8 mouse cellular contexts compared by ENCODE assay signal in the genomic region with DNA sequence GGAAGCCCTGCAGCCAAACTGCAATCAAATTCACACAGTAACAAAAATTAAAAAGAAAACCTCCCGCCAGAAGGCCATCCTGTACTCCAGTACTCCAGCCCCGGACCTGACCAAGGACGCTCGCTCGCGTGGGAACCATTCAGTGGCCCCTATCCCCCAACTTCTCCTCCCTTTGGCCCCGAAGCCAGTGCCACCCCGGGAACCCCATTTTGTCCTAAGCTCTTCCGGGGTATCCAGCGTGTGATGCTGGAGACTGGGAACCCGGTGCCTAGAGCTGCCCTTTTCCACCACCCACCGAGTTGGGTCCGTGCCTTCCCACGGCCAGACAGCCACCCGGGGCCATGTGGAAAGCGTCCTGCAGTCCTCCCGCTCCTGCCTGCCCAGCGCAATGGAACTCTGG. TPM values are rescaled to one million over a fixed set of nuclear protein-coding genes. Genes with fewer than 3 reads are reported as not detected.
DNase-seq lines count a peak whose midpoint lies in the region; ATAC-seq and TF ChIP-seq lines count a peak whose summit lies in the region.
"Not testable (repeated sequence)": the region's sequence is repeated elsewhere in the genome, so short reads cannot be mapped to it uniquely, and the experiment has no call there.

No protein-coding gene starts in this region.

- not testable (repeated sequence) for TF ChIP-seq POLR2A in liver, adult 2 months (IDR thresholded peaks at IDR 0.05; ENCODE audit: extremely low read depth, insufficient read depth, low read length); spleen, adult 2 months (IDR thresholded peaks at IDR 0.05; ENCODE audit: low read depth, low read length)

- H3K4me1 ChIP-seq in forebrain, embryonic 15.5 days; hindbrain, embryonic 11.5 days (replicated peaks; ENCODE audit: control insufficient read depth, insufficient read depth, low read length); liver, adult 2 months (ENCODE audit: control insufficient read depth, insufficient read depth, low read length); midbrain, embryonic 13.5 days (replicated peaks); spleen, adult 2 months (ENCODE audit: control insufficient read depth, insufficient read depth, insufficient read length): not testable (repeated sequence)

- H3K4me3 ChIP-seq in forebrain, embryonic 15.5 days = peak overlapping the region; percentile 48
- peak overlapping the region; percentile 34 for H3K4me3 ChIP-seq in hindbrain, embryonic 11.5 days (ENCODE audit: low read depth, low read length)
- H3K4me3 ChIP-seq in liver, adult 2 months (ENCODE audit: insufficient read depth, low read depth, low read length) = peak overlapping the region; percentile 75
- H3K4me3 ChIP-seq in midbrain, embryonic 13.5 days (replicated peaks) = peak overlapping the region; percentile 49
- peak overlapping the region; percentile 40 for H3K4me3 ChIP-seq in spleen, adult 2 months (ENCODE audit: extremely low read depth, insufficient read depth, insufficient read length)

- not testable (repeated sequence) for H3K9me3 ChIP-seq in forebrain, embryonic 15.5 days; hindbrain, embryonic 11.5 days (ENCODE audit: control insufficient read depth, low read length); midbrain, embryonic 13.5 days

- TF ChIP-seq CTCF in liver, adult 2 months (IDR thresholded peaks at IDR 0.05; ENCODE audit: low read depth, low read length); spleen, adult 2 months (IDR thresholded peaks at IDR 0.05; ENCODE audit: extremely low read depth, insufficient read depth, insufficient read length, insufficient replicate concordance): not testable (repeated sequence)

- H3K27me3 ChIP-seq in forebrain, embryonic 15.5 days; hindbrain, embryonic 11.5 days (ENCODE audit: control insufficient read depth, insufficient read depth, low read length); liver, adult 2 months (ENCODE audit: control insufficient read depth, insufficient read depth, low read length); midbrain, embryonic 13.5 days; spleen, adult 2 months (ENCODE audit: control insufficient read depth, insufficient read depth, low read length): not testable (repeated sequence)

- not testable (repeated sequence) for H3K79me2 ChIP-seq in liver, adult 2 months (ENCODE audit: control insufficient read depth, insufficient read depth, low read length)

- not testable (repeated sequence) for ATAC-seq in forebrain, embryonic 15.5 days (replicated peaks); hindbrain, embryonic 11.5 days (ENCODE audit: low FRiP score); midbrain, embryonic 13.5 days

- peak overlapping the region; percentile 46 for H3K9ac ChIP-seq in forebrain, embryonic 15.5 days (replicated peaks)
- not testable (repeated sequence) for H3K9ac ChIP-seq in hindbrain, embryonic 11.5 days (ENCODE audit: low read depth, low read length)
- 0 out of 2 replicates have a peak overlapping the region, but pooled peaks have one; percentile 54 for H3K9ac ChIP-seq in liver, adult 2 months (ENCODE audit: low read depth, low read length)
- peak overlapping the region; percentile 55; the same call in 1 of the 2 replicates for H3K9ac ChIP-seq in midbrain, embryonic 13.5 days (replicated peaks)

- peak overlapping the region; percentile 43 for H3K4me2 ChIP-seq in forebrain, embryonic 15.5 days (replicated peaks)
- peak overlapping the region; percentile 33; the same call in 1 of the 2 replicates for H3K4me2 ChIP-seq in hindbrain, embryonic 11.5 days (replicated peaks; ENCODE audit: low read depth, low read length)
- peak overlapping the region; percentile 56 for H3K4me2 ChIP-seq in midbrain, embryonic 13.5 days (replicated peaks)

- whole genome bisulfite sequencing in forebrain, embryonic 15.5 days = under 1% methylated on average over 18 of the region's 18 CpGs
- under 1% methylated on average over 16 of the region's 18 CpGs for WGBS in hindbrain, embryonic 11.5 days
- WGBS in liver, adult 2 months = 1% methylated on average over 18 of the region's 18 CpGs
- WGBS in midbrain, embryonic 13.5 days = under 1% methylated on average over 18 of the region's 18 CpGs
- under 1% methylated on average over 18 of the region's 18 CpGs for WGBS in spleen, adult 2 months

- DNase-seq in CD4-positive, CD25-positive, alpha-beta regulatory T cell, adult 2 months (ENCODE audit: low read depth, low spot score) = peak; percentile 8
- DNase-seq in cerebellum, adult 18-20 months = peak; percentile 56 to 59
- peak; percentile 3 for DNase-seq in hindbrain, embryonic 11.5 days (ENCODE audit: low spot score)
- DNase-seq in layer of hippocampus, adult 11-12 months (ENCODE audit: low spot score) = peak; percentile 41
- DNase-seq in liver, adult 2 months (ENCODE audit: extremely low read depth, low read depth, low spot score) = peak; percentile 1
- DNase-seq in spleen, adult 2 months (ENCODE audit: low read depth in 1 of 2, low spot score in 2 of 2) = not testable (repeated sequence)

- H3K27ac ChIP-seq in forebrain, embryonic 15.5 days (replicated peaks); hindbrain, embryonic 11.5 days (ENCODE audit: low read depth, low read length); midbrain, embryonic 13.5 days; spleen, adult 2 months (ENCODE audit: insufficient read depth, low read length): not testable (repeated sequence)
- H3K27ac ChIP-seq in liver, adult 2 months (replicated peaks; ENCODE audit: insufficient read depth, low read depth, low read length) = peak overlapping the region; percentile 60; the same call in 1 of the 2 replicates

- not testable (repeated sequence) for H3K36me3 ChIP-seq in forebrain, embryonic 15.5 days; hindbrain, embryonic 11.5 days (ENCODE audit: control insufficient read depth, insufficient read depth, low read length); liver, adult 2 months (ENCODE audit: control insufficient read depth, insufficient read depth, low read length); midbrain, embryonic 13.5 days; spleen, adult 2 months (ENCODE audit: control insufficient read depth, insufficient read depth, low read length)

RNA-seq across cellular contexts. Expression of a gene that starts 0.4 kb away (rescaled TPM):
- polyA plus RNA-seq in forebrain, embryonic 15.5 days (2015; fragmentation: Nextera tagmentation; extraction: Ambion mirVana) = 14.4 and 14.5 TPM in 2 replicates
- polyA plus RNA-seq in hindbrain, embryonic 11.5 days (2014; fragmentation: Nextera tagmentation; extraction: Ambion mirVana) = 17.0 and 18.8 TPM in 2 replicates
- total RNA-seq in liver, adult 2 months (2014; rRNA removed) = 8.9 and 12.6 TPM in 2 replicates
- polyA plus RNA-seq in liver, adult 2 months (2012; rRNA removed) = 0.80 and 0.97 TPM in 2 replicates
- polyA plus RNA-seq in midbrain, embryonic 13.5 days (2015; fragmentation: Nextera tagmentation; extraction: Ambion mirVana) = 11.9 and 13.6 TPM in 2 replicates
- 0.58 and 0.78 TPM in 2 replicates for polyA plus RNA-seq in spleen, adult 2 months (2012; rRNA removed)

RNA-seq across cellular contexts. Expression of a gene that starts 31.3 kb away (rescaled TPM):
- polyA plus RNA-seq in forebrain, embryonic 15.5 days (2015; fragmentation: Nextera tagmentation; extraction: Ambion mirVana) = 0.61 and 0.67 TPM in 2 replicates
- not detected in 2 replicates for polyA plus RNA-seq in hindbrain, embryonic 11.5 days (2014; fragmentation: Nextera tagmentation; extraction: Ambion mirVana)
- total RNA-seq in liver, adult 2 months (2014; rRNA removed) = 1.4 and 5.3 TPM in 2 replicates
- polyA plus RNA-seq in liver, adult 2 months (2012; rRNA removed) = 0.24 TPM in 1 of 2 replicates, not detected in the other
- polyA plus RNA-seq in midbrain, embryonic 13.5 days (2015; fragmentation: Nextera tagmentation; extraction: Ambion mirVana) = 0.47 TPM in 1 of 2 replicates, not detected in the other
- polyA plus RNA-seq in spleen, adult 2 months (2012; rRNA removed) = not detected in 2 replicates

RNA-seq across cellular contexts. Expression of a gene that starts 59.8 kb away (rescaled TPM):
- polyA plus RNA-seq in forebrain, embryonic 15.5 days (2015; fragmentation: Nextera tagmentation; extraction: Ambion mirVana) = 2.3 and 2.4 TPM in 2 replicates
- polyA plus RNA-seq in hindbrain, embryonic 11.5 days (2014; fragmentation: Nextera tagmentation; extraction: Ambion mirVana) = 1.6 and 3.8 TPM in 2 replicates
- 5.9 and 7.7 TPM in 2 replicates for total RNA-seq in liver, adult 2 months (2014; rRNA removed)
- polyA plus RNA-seq in liver, adult 2 months (2012; rRNA removed) = 1.3 and 1.8 TPM in 2 replicates
- polyA plus RNA-seq in midbrain, embryonic 13.5 days (2015; fragmentation: Nextera tagmentation; extraction: Ambion mirVana) = 2.0 and 2.4 TPM in 2 replicates
- 0.12 TPM in 1 of 2 replicates, not detected in the other for polyA plus RNA-seq in spleen, adult 2 months (2012; rRNA removed)
